Mouse (Mus musculus) lung, embryonic 14.5 days (tissue): ENCODE results near the gene Polm. TPM values are rescaled to one million over a fixed set of nuclear protein-coding genes. Genes with fewer than 3 reads are reported as not detected.

ENCODE experiments used
- ATAC-seq: fragments of 200-750 bp; cut with Nextera tagmentation; 2 replicates; pipeline ENCODE4 v1.8.0; 2017; ENCODE audit warnings: mild to moderate bottlenecking, moderate TSS enrichment, moderate library complexity; ENCODE audit not compliant: insufficient read depth
- DNase-seq: peaks from one replicate; pipeline ENCODE4 v3.0.0-alpha.2; 2015
- H3K27ac ChIP-seq: fragments of 300-500 bp; sonication (generic); 2 replicates; pipeline ENCODE4 v1.5.1; 2014; ENCODE audit warnings: low read depth, mild to moderate bottlenecking, moderate library complexity
- H3K27me3 ChIP-seq: fragments of 300-500 bp; sonication (generic); 2 replicates; pipeline ENCODE4 v1.6.1; 2014; ENCODE audit warnings: low read length, control low read depth; ENCODE audit not compliant: insufficient read depth
- H3K36me3 ChIP-seq: fragments of 300-500 bp; sonication (generic); 2 replicates; pipeline ENCODE4 v1.6.1; 2014; ENCODE audit warnings: control low read depth; ENCODE audit not compliant: insufficient read depth
- H3K4me1 ChIP-seq: fragments of 300-500 bp; sonication (generic); 2 replicates; pipeline ENCODE4 v1.6.1; 2014; ENCODE audit warnings: antibody characterized with exemption, control low read depth; ENCODE audit not compliant: insufficient read depth
- H3K4me2 ChIP-seq: fragments of 300-500 bp; sonication (generic); 2 replicates; pipeline ENCODE4 v1.6.1; 2014; ENCODE audit warnings: mild to moderate bottlenecking
- H3K4me3 ChIP-seq: fragments of 300-500 bp; sonication (generic); 2 replicates; pipeline ENCODE4 v1.5.1; 2014; ENCODE audit warnings: low read depth, low read length
- H3K9ac ChIP-seq: fragments of 300-500 bp; sonication (generic); 2 replicates; pipeline ENCODE4 v1.6.1; 2014
- H3K9me3 ChIP-seq: fragments of 300-500 bp; sonication (generic); 2 replicates; pipeline ENCODE4 v1.6.1; 2016; ENCODE audit warnings: low read depth, low read length, control low read depth
- CTCF ChIP-seq: IDR thresholded peaks from 2 replicates; pipeline ENCODE4 v1.5.1; 2016; ENCODE audit warnings: antibody characterized with exemption, low read depth
- WGBS: fragments of 180-500 bp; shearing (Covaris S2); extraction: QIAGEN DNeasy Blood & Tissue Kit; methylation state at CpG from one replicate; pipeline ENCODE4 v1.1.7; 2014; 5-methylcytosine and 5-hydroxymethylcytosine counted together
- polyA plus RNA-seq: library from polyadenylated mRNA; unstranded; fragments of >200 nt; fragmentation: Nextera tagmentation; extraction: Ambion mirVana; gene quantifications from 2 replicates; pipeline ENCODE4 v1.2.1, GENCODE M21; 2014

Polm gene
- polyA plus RNA-seq, 1 experiment from 2014 or later: 7.7 TPM

DNA sequence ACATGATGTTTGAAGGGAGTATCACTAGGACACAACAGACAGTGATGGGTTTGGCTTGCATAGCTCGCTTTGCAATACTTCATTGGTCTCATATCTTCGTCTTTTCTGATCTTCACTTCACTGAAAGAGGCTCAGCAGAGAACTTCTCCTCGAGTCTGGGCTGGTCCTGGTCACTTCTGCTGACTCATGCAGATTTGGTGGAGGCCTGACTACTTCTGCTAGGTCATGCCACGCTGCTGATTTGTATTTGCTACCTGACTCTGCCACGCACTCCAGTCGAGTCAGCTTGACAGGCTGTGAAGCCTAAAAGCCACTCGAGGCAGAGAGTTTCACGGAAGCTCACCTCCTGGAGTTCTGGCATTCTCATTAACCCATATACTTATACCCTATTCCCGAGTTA, 29.9 kb downstream of the Polm start:
- Histone ChIP-seq H3K4me3 (no peak overlapping the region), H3K27ac (no peak overlapping the region), H3K4me2 (no peak overlapping the region), H3K27me3 (no peaks in the 10 kb centered on the region), H3K36me3 (no peaks in the 10 kb centered on the region), H3K9me3 (no peaks in the 10 kb centered on the region), H3K4me1 (peaks cover 7% of the 10 kb centered on the region; the same call in 1 of the 2 replicates), H3K9ac (no peak overlapping the region)
- 83% methylated on average over 9 of the region's 9 CpGs for WGBS
- DNase-seq (no peak), ATAC-seq (no peak)
- no peak for TF ChIP-seq CTCF

DNA sequence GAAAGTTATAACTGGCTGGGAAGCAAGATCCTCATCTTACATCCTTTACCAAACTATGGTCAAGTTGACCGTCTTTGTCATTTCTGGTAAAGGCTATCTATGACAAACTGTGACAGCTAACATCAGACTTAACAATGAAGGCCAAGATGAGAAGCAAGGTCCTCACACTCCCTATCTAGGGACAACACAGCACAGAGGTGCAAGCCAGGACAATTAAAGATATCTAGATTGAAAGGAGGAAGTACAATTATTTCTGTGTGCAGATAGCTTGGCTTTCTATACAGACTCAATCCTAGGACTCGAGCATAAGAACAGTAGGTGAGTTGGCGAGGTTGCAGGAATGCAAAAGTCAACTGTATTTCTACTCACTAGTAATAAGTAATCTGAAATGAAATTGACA, 32.1 kb downstream of the Polm start:
- Histone ChIP-seq H3K9me3 (no peaks in the 10 kb centered on the region), H3K27ac (no peak overlapping the region), H3K4me2 (no peak overlapping the region), H3K4me3 (no peak overlapping the region), H3K27me3 (no peaks in the 10 kb centered on the region), H3K9ac (no peak overlapping the region), H3K4me1 (peaks cover 7% of the 10 kb centered on the region; the same call in 1 of the 2 replicates), H3K36me3 (peaks cover 6% of the 10 kb centered on the region)
- DNase-seq (no peak), ATAC-seq (no peak)
- WGBS: 84% methylated on average over 3 of the region's 3 CpGs
- no peak for TF ChIP-seq CTCF

DNA sequence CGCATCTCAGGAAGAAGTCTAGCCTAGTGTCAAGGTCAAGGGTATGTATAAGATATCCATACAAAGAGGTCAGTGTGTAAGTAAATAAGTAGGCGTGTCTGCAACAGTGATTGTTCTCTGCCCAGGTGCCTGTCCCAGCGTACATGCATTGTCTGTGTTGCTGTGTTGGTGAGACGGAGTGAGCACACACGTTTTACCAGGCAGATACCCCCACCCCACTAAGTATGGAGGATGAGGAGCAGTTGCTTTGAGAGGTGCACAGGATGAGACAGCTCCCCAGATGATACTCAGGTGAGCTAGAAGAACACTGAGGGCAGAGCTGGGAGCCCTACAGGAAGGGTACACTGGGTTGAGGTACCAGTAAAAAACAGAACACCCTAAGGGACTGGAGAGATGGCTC, 33.6 kb downstream of the Polm start:
- no peak overlapping the region for H3K27ac ChIP-seq

DNA sequence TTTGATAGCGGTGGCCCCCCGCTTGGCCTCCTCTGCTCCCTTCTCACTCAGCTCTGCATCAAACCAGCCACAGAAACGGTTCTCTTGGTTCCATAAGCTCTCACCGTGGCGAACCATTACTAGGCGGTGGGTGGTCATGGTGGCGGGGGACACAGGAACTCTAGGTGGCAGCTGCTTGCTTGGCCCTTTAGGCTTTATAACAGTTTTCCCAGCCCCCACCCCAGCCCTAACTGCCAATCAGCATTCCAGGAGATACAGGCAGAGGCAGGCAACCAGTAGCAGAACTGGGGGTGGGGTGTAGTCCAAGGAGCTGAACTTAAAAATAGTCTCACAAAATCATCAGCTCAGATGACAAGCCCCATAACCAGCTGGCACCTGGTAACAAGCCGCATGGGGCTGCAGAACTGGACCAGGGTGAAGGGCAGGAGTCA, 34.2 kb downstream of the Polm start, which contains the start of gene Pgam2:
Gene Pgam2 (minus strand): TSS at position 183 of the 431 bp plus-strand sequence.
- 44% methylated on average over 8 of the region's 8 CpGs for WGBS
- Histone ChIP-seq H3K4me1 (peaks cover 7% of the 10 kb centered on the region; the same call in 1 of the 2 replicates), H3K9me3 (no peaks in the 10 kb centered on the region), H3K27me3 (no peaks in the 10 kb centered on the region), H3K4me3 (peak within 1 kb of the TSS; percentile 15; the same call in 1 of the 2 replicates), H3K36me3 (peaks cover 28% of the 10 kb centered on the region), H3K4me2 (peak within 1 kb of the TSS; percentile 10; the same call in 1 of the 2 replicates), H3K27ac (no peak within 1 kb of the TSS), H3K9ac (peak within 1 kb of the TSS; percentile 9; the same call in 1 of the 2 replicates)
- no peak for TF ChIP-seq CTCF
- DNase-seq (peak; percentile 7), ATAC-seq (0 out of 2 replicates have a peak, but pooled peaks have one; percentile 9)

More for the DNA sequence above, 33.6 kb downstream of the Polm start:
- DNase-seq (no peak), ATAC-seq (no peak)
- Histone ChIP-seq H3K4me3 (no peak overlapping the region), H3K27me3 (no peaks in the 10 kb centered on the region), H3K9ac (no peak overlapping the region), H3K36me3 (peaks cover 22% of the 10 kb centered on the region), H3K9me3 (no peaks in the 10 kb centered on the region), H3K4me1 (peaks cover 7% of the 10 kb centered on the region; the same call in 1 of the 2 replicates), H3K4me2 (no peak overlapping the region)
- WGBS: 60% methylated on average over 5 of the region's 5 CpGs
- TF ChIP-seq CTCF: no peak

DNA sequence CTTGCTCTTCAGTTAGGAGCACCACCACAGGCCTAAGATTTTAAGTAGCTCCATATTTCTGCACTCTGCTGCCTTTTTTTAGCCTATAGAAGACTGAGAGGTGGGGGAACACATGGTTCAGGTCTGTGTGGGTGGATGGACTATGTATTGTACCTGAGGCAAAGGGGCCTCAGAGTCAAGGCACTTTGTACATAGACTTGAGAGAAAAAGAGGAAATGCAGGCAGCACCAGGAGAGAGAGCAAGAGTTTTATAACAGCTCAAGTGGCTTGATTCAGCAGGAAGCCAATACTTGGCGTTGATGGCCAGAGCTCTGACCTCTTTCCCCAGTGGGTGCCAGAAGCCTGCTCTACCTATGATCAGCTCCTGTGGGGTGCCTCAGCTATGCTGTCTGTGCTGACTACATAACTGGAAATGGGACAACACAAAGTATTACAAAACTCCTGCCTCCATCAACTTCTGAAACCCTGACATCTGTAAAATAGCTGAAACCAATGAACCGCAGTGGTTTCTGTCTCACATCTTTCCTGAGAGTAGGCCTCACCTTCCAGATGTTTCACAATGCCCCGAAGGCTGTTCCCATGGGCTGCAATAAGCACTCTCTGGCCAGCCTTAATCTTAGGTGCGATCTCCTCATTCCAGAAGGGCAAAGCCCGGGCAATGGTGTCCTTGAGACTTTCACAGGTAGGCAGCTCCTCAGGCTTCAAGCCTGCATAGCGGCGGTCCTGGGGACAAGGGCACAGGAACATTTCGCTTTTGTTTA, 35.2 kb downstream of the Polm start:
- Histone ChIP-seq H3K27me3 (no peaks in the 10 kb centered on the region), H3K36me3 (peaks cover 36% of the 10 kb centered on the region), H3K4me2 (peak overlapping the region; percentile 10; the same call in 1 of the 2 replicates), H3K4me1 (peaks cover 7% of the 10 kb centered on the region; the same call in 1 of the 2 replicates), H3K9me3 (no peaks in the 10 kb centered on the region), H3K4me3 (peak overlapping the region; percentile 15; the same call in 1 of the 2 replicates), H3K9ac (peak overlapping the region; percentile 9; the same call in 1 of the 2 replicates), H3K27ac (no peak overlapping the region)
- 68% methylated on average over 8 of the region's 8 CpGs for WGBS
- DNase-seq: peak; percentile 10
- no peak for TF ChIP-seq CTCF
- 0 out of 2 replicates have a peak, but pooled peaks have one; percentile 4 for ATAC-seq

DNA sequence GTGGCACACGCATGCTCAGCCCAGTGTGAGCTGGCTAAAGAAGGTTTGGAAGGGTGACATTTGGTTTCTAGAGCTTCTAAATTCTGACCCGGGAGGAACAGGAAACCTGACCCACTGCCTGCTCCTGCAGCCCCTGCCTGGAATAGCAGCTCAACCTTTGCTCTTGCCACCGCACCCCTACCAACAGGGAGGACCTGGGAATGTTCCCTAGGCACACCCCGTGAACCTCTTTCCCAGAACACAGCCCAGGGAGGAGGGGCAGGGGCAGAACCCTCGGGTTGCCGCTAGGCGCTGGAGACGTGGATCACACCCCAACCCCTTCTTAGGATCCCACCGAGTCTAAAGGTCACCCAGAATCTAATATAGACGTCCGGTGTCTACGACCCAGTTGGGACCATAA, 35.8 kb downstream of the Polm start:
- Histone ChIP-seq H3K4me2 (no peak overlapping the region), H3K9me3 (no peaks in the 10 kb centered on the region), H3K9ac (no peak overlapping the region), H3K4me1 (peaks cover 7% of the 10 kb centered on the region; the same call in 1 of the 2 replicates), H3K36me3 (peaks cover 42% of the 10 kb centered on the region), H3K27me3 (no peaks in the 10 kb centered on the region), H3K4me3 (no peak overlapping the region; the same call in 1 of the 2 replicates), H3K27ac (no peak overlapping the region)
- DNase-seq (no peak), ATAC-seq (no peak)
- TF ChIP-seq CTCF: no peak
- WGBS: 59% methylated on average over 12 of the region's 12 CpGs

DNA sequence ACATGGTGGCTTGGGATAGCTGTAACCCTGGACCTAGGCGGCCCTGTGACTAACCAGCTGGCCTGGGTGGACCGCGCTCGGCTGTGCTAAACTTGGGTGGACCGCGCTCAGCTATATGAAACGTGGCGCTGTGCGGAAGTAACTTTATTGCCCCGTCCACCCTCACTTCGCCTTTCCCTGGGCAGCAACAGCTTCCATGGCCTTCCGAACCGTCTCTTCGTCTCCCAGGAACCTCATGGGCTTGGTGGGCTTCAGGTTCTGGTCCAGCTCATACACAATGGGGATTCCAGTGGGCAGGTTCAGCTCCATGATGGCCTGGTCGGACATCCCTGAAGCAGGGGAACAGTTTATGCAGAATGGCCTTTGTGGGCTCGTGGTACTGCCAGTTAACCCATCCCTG, 36.3 kb downstream of the Polm start:
- Histone ChIP-seq H3K4me3 (no peak overlapping the region), H3K36me3 (peaks cover 47% of the 10 kb centered on the region), H3K27me3 (no peaks in the 10 kb centered on the region), H3K27ac (no peak overlapping the region), H3K4me2 (no peak overlapping the region), H3K9me3 (no peaks in the 10 kb centered on the region), H3K9ac (no peak overlapping the region), H3K4me1 (peaks cover 7% of the 10 kb centered on the region; the same call in 1 of the 2 replicates)
- no peak for TF ChIP-seq CTCF
- ATAC-seq (no peak), DNase-seq (no peak)
- WGBS: 92% methylated on average over 16 of the region's 16 CpGs
